Mouse (Mus musculus) forelimb bud, embryonic 11.5 days (tissue): ENCODE data around the gene Ube2s.

Source experiments
- DNase-seq: peaks from one replicate; pipeline ENCODE4 v3.0.0-alpha.2; 2012; ENCODE audit warnings: low read depth, low spot score

The Ube2s gene

DNA sequence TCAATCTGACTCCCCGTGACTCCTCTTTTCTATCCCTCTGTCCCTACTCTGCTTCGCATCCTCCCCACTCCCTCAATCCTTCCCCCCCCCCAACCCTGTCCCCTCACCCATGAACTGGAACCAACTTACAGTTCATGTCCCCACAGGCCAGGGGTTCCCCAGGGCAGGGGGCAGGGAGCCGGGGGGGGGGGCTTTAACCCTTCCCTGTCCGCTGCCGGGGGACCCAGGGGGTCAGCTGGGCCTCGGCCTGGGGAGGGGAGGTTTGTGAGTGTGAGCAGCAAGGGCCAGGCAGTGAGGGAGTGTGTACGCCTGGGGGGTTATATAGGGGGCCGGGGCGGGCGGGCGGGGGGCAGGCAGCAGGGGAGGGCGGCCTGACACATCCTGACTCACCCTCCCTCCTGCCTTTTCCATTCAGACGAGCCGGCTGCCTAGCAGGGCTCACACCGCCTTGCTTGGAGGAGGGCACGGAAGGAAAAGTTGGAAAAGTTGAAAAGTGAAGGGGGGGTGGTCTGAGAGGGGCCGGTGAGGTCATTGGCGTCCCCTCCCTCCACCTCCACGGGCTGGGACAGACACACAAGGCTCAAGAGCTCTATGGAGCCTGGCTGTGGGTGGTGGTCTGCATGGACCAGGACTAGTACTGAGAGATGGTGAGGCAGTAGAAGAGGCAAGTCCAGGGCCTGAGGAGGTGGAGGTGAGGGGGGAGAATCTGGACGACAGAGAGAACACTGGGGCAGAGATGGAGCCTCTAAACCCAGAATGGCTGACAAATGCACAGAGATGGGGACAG lies 34.3 kb downstream of the Ube2s start:
- DNase-seq, result no peak

DNA sequence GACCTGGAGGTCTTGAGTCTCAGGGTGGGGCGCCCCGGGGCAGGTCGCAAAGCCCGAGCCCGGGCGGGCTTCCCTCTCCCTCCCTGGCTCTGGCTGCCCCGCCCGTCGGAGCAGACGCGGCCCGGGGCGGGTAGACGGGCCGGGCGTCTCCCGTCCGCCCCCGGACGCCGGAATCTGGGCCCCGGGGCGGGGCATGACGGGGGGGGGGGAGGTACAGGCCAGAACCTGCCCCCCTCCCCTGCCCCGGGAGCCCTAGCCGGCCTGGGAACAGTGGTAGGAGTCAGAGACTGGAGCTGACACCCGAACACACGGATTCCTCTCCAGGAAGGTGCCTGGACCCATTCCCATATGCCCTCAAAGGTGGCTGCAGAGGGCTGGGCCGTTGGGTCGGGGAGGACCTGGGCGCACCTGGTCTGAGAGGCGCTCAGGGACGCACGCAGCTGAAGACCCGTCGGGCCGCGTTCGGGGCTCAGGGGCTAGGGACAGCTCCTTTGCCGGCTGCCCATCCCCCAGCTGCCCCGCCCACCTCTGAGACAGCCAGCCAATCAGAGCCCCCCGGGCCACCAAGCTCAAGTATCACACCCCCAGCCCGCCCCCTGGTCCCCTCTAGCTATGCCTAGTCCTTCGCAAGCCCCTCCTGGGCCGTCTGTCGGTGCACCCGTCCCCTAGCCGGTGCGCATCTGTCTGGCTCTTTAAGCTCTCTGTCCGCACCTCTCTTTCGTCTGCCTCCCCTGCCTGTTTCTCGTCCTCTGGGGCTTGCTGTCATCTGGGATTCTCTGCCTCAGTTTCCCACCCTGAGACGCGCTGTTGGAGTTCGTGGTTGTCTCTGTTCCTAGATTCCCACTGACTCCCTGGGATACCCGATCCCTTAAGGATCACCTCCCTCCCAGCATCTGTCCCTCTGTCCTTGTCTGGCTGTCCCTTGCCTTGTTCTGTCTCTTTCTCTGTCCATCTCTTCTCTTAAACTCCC lies 35.2 kb downstream of the Ube2s start:
- peak; percentile 74 for DNase-seq

DNA sequence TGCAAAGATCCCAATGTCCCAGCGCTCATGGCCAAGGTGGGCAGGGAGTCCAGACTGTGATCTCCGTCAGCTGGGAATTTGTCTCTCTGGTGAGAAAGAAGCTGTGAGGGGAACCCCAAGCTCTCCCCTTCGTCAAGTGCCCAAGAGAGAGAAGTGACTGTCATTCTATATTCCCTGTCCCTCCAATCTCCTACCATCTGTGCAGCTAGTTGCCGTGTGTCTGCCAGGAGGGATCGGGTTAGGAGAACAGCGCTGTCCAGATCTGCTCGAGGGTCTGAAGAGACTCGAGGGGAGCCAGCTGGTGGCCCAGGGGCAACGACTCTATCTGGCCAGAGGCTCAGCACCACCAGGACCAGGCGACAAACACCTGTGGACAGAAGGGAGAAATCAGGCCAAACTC lies 36.3 kb downstream of the Ube2s start:
- DNase-seq, result no peak

DNA sequence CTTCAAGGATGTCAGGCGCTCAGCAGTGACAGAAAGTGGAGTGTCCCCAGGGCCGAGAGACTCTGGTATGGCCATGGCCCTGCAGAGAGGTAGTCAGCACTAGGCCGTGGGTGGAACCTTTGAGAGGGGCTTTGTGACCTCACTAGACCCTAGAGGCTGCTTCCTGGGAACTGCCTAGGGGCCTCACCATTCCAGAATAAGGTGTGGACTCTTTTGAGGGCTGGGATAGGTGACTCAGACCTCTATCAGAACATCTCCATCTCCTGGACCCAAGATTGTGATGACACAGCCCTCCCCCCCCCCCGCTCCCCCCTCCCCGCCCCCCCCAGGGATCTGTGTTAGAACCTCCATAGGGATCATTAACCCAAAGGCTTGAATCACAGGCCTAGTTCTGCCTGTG lies 41.2 kb downstream of the Ube2s start, which contains the start of gene Fam71e2:
Fam71e2 (minus strand) TSS at position 101 of the 400 bp plus-strand sequence.
- no peak for DNase-seq

DNA sequence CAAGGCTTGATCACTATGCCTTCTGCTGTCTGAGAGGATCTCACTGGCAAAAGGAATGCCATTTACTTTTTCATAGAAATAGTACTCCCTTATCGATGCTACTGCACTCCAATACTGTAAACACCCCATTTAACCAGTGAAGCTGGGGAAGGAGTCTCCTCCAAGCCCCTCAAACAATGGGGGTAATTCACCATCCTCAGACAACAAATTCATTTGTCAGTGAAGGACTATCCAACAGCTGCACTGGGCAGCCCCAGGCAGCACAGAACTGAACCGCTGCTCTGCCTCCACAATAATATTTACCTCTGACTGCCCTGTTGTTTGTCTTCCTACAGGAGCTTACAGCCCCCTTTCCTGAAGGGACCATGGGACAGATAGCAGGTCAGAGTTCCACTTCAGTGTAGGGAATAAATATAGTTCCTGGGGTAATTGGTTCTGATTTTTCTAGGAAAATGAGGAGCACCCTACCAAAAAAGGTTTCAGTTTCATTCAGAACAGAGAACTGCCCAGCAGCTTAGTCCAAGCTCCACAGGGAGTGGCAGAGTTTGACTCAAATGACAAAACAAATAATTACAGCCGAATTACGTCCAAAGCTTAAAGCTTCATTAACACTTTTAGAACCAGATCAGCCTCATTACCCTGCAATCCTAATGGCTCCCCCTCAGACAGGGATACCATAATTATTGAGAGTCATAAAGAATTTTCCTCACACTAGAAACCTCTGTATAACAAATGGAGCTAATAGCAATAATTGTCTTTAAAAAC lies 47.3 kb downstream of the Ube2s start:
- no peak for DNase-seq

DNA sequence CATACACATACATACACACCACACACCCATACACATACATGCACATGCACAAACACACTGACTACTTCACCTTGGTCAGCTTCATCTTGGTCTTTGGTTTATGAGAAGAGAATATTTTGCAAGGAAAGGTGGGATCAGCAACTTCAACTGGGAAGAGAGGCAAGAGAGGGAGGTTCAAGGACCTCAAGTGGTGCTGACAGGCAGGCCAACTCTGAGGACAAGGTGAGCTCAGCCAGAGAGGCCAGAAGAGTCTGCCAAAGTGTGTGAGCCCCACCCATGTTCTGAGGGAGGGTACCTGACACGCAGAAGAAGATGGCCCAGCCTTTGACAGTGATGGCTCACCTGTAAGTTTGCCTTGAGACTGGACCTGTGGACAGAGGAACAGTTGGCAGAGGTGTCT lies 52.7 kb downstream of the Ube2s start:
- DNase-seq, result no peak

DNA sequence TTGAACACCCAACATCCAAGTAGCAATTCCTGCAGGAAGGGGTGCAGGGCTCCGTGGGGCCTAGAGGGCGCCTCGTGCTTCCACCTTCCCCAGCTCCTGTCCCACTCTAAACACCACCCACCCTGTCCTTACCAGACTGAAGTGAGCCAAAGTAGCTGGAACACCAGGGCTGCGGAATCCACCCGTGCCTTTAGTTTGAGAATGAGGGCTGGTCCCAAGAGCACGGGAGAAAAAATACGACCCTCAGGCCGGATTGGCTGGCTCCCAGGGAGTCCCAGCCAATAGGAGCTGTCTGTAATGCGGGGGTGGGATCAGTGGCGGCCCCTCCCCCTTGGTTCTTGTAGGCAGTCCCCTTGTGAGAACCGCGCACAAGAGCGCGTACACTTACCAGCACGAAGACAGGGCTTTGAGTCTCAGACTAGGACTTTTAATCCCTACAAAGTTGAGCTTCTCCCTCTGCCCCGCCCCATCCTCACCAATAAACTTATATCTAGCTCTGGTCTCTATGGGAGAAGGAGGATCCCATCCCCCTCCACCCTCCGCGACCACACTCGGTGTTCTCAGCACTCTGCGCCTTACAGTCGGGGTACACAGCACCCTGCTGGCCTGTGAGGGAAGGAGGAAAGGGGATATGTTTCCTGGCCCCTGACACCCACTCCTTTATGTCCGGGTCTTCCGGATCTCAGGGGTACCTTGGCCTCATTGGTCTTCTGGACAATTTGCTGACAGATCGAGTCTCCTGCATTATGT lies 59.4 kb downstream of the Ube2s start, which contains the start of gene Cox6b2:
Cox6b2 (minus strand) TSS at position 274 of the 750 bp plus-strand sequence.
- DNase-seq, result peak; percentile 87

DNA sequence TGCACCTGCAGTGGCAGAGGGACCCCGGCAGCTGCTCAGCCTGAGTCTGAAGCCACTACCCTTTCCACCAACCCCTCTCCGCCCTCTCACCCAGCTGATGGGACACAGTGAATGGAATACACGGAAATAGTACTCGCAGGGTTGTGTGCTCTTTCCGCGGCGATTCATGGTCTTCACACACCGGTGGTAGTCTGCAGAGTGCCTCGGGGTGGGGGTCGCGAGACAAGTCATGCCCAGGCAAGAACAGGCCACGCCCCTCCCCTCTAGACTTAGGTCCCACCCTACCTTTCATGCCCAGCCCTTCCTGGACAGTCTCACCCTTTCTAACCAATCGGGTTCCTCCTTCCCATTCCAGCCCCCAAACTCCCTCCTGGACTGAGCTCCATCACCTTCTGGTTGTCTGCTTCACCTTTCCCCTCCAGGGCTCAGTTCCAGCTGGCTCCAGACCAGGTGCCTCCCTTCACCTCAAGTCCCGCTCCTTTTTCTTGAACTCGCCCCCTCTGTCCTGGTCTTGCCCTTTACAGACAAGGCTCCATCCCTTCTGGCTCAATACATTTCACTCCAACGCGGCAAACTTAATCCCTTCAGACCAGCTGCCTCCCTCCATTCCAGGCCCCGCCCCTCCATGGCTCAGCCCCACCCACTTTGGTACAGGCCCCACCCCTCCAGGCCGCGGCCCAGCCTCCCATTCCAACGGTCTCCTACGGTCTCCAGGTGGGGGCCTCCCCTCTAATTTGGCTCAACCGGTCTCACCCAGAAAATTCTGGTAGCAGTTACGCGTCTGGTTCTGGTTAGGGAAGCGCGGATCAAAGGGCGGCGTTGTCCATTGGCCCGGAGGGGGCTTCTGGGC lies 60.2 kb downstream of the Ube2s start:
- DNase-seq, result peak; percentile 61

DNA sequence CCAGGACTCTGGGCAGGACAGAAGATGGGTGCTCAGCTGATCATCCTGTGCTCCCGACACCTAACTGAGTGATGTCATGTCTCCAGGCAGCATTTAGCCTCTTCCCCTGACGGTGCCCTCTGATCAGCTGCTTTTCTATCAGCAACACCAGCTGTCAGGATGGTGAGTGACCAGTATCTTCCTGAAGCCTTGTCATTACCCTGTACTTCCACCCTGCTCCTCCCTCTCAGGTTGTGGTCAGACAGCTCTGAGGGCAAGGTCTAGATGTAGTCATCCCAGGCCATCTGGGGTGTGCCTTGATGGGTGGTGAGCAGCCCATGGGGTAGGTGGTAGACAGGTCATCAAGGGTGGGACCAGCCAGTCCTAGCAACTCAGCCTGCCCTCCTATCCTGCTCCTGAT lies 63.2 kb downstream of the Ube2s start:
- DNase-seq, result no peak

DNA sequence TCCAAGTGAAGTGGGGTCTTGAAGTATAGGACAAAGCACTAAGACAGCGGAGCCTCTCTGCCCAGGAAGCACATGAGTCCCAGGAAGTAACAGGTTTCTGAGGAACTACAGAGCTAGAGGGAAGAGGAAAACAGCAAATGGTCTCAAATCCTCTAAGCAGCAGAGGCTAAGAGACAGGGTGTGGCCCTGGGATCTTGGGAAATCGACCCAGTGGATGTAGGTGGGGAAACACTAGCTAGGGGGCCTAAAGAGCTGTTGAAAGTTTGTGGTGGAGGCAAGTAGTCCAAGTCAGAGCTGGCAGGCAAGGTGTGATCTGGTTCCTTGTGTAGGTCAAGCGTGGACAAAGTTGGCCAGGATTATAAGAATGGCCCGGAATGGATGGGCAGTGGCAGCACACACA lies 64.1 kb downstream of the Ube2s start:
- no peak for DNase-seq

DNA sequence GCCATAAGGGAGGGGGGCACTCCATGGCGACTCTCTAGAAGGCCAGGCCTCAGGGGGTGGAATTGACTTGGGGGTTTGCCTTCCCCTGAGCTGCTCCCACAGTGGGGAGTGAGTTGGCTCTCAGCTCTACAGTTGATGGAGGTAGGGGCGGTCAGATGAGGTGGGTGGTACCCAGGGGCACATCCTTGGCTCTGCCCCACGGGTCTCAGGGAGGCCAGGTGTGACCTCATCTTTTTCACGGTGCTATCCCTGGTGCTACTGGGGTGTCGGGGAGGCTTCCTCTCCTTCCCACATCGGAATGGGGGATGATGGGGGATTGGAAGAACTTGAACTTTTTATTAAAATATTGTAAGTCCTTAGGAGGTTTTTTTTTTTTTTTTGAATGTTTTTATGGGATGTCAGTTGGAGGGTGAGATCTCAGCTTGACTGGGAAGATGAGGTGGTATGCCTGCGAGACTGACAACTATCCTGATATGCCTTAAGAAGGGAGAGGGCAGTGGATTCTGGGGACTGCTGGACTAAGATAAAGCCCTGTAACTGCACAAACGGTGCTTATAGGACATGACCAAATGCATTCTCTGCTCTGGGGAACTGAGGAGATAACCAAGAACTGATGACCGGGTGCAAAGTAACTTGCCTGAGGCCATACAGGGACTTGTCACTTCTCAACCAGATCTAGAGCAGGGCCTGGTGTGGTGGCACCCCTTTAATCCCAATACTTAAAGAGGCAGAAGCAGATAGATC lies 65.1 kb downstream of the Ube2s start:
- no peak for DNase-seq

DNA sequence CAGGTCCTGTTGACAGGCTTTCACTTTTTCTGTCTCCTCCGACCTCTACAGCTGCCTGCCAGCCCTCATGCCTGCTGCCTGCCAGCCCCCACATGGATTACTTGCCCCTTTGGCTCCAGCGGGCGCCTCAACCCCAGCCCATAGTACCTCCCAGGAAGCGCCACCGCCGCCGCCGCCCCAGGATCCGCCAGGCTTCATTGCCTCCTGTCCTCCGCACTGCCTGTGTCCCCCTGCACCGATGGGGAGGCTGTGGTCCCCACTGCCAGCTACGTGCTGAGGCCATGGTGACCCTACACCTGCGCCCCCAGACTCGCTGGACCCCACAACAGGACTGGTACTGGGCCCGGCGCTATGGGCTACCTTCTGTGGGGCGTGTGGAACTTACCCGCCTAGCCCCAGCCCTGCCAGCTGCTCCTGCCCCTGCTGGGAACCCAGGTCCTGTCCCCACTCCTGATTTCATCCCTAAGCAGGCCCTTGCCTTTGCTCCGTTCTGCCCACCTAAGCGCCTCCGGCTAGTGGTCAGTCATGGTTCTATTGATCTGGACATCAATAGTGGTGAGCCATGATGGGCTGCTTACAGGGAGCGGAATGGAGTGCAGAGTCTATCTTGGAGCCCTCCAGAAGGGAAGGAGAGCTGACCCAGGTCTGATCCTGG lies 65.9 kb downstream of the Ube2s start:
- no peak for DNase-seq

DNA sequence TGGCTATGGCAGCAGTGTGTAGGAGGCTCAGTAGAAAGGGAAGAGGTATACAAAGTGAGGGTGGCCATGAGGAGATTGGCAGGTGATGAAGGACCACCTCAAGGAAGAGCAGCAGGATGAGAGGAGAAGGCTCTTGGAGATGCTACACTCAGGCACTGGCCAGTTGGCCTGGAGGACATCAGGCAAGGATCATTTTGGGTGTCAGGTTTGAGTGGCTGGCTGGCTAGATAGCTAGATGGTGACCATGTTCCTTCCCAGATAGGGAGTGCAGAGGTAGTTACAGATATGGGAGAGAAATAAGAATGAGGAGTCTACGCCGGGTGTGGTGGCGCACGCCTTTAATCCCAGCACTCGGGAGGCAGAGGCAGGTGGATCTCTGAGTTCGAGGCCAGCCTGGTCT lies 67.5 kb downstream of the Ube2s start:
- DNase-seq, result no peak
